ENCODE assay signal across 28 mouse cellular contexts in genomic region chr13:108289436-108289835, GRCm38 (mm10). TPM values are rescaled to one million over a fixed set of nuclear protein-coding genes. Genes with fewer than 3 reads are reported as not detected.
DNase-seq lines count a peak whose midpoint lies in the region; ATAC-seq and TF ChIP-seq lines count a peak whose summit lies in the region.
"Had no signal": no experiment of that assay in that cellular context is flagged by ENCODE, and none has a peak within 500 bp of the region (broad histone marks: within the 10 kb centered on the region; RNA-seq: fewer than 3 reads in every experiment).

No protein-coding gene starts in this region.

- dilution Hi-C loops in CH12.LX (cut with MboI; ENCODE audit: extremely low pct_ligation_motif_present, extremely low pct_unique_long_range_greater_than_20kb, low sequenced_read_pairs), result no loop called here

- H3K9ac ChIP-seq in CH12.LX (ENCODE audit: insufficient read depth, low read depth), result peak overlapping the region; percentile 28; the same call in 1 of the 2 replicates
- H3K9ac ChIP-seq: heart, embryonic 13.5 days; hindbrain, embryonic 14.5 days; kidney, embryonic 15.5 days; limb, embryonic 13.5 days; liver, embryonic 14.5 days; lung, embryonic 14.5 days; midbrain, embryonic 15.5 days; neural tube, embryonic 12.5 days; stomach, embryonic 15.5 days had no signal

- no peaks in the 10 kb centered on the region for H3K79me2 ChIP-seq in CH12.LX (replicated peaks; ENCODE audit: control insufficient read depth, extremely low read depth, insufficient read depth, poor library complexity, severe bottlenecking)

- H3K27ac ChIP-seq in CH12.LX (ENCODE audit: insufficient read depth, low read depth), result no peak overlapping the region
- H3K27ac ChIP-seq: heart, embryonic 13.5 days; hindbrain, embryonic 14.5 days; kidney, embryonic 15.5 days; left cerebral cortex, adult 2 months; limb, embryonic 13.5 days; liver, embryonic 14.5 days; midbrain, embryonic 15.5 days; neural tube, embryonic 12.5 days; stomach, embryonic 15.5 days had no signal

- peaks cover 60% of the 10 kb centered on the region for H3K4me1 ChIP-seq in megakaryocyte, embryonic 14.5 days
- H3K4me1 ChIP-seq in CH12.LX (ENCODE audit: control insufficient read depth in 1 of 2, insufficient read depth in 2 of 2), result peaks cover 0 to 13% of the 10 kb centered on the region in 2 experiments; a peak in 1 of 4 replicates
- H3K4me1 ChIP-seq: heart, embryonic 13.5 days; kidney, embryonic 15.5 days; limb, embryonic 13.5 days; midbrain, embryonic 15.5 days; neural tube, embryonic 12.5 days; stomach, embryonic 15.5 days had no signal

- no peak for TF ChIP-seq RAD21 in CH12.LX (IDR thresholded peaks at IDR 0.05; ENCODE audit: low read depth, low read length)

- peak overlapping the region; percentile 74 for H3K4me3 ChIP-seq in megakaryocyte, embryonic 14.5 days (replicated peaks)
- H3K4me3 ChIP-seq in CH12.LX (replicated peaks in 1 of 3; ENCODE audit: low read depth in 2 of 3, low read length in 2 of 3, poor library complexity in 1 of 3), result no peak overlapping the region
- H3K4me3 ChIP-seq: heart, embryonic 13.5 days; kidney, embryonic 15.5 days; left cerebral cortex, adult 2 months; limb, embryonic 13.5 days; midbrain, embryonic 15.5 days; neural tube, embryonic 12.5 days; stomach, embryonic 15.5 days had no signal

- H3K4me2 ChIP-seq in CH12.LX (ENCODE audit: insufficient read depth, low read depth, poor library complexity, severe bottlenecking), result peak overlapping the region; percentile 96
- H3K4me2 ChIP-seq: heart, embryonic 13.5 days; hindbrain, embryonic 14.5 days; kidney, embryonic 15.5 days; limb, embryonic 13.5 days; lung, embryonic 14.5 days; midbrain, embryonic 15.5 days; neural tube, embryonic 12.5 days; stomach, embryonic 15.5 days had no signal

- TF ChIP-seq CTCF in CH12.LX (conservative IDR thresholded peaks at IDR 0.05 in 1 of 2, IDR thresholded peaks at IDR 0.05 in 1 of 2; ENCODE audit: low read depth in 2 of 2, low read length in 2 of 2), result no peak

- peak; percentile 21 for DNase-seq in CH12.LX (ENCODE audit: extremely low read depth)
- peak; percentile 13 for DNase-seq in splenic B cell, adult 2 months (ENCODE audit: low read depth, low spot score)
- no peak for DNase-seq in layer of hippocampus, postnatal 14 days (ENCODE audit: low spot score in 2 of 2)
- DNase-seq in left cerebral cortex, postnatal 4 days, result no peak
- DNase-seq in urinary bladder, adult 2 months (ENCODE audit: low spot score), result no peak
- DNase-seq: adrenal gland, adult 8-10 months; B cell, adult 2 months; cerebellum, adult 2 months; cerebellum, postnatal 25 days; gastrocnemius, postnatal 10 days; heart, postnatal 10 days; kidney, adult 18-20 months; kidney, postnatal 25 days; lung, embryonic 14.5 days; lung, postnatal 14 days; right cerebral cortex, postnatal 4 days had no signal

- peaks cover 15% of the 10 kb centered on the region for H3K36me3 ChIP-seq in megakaryocyte, embryonic 14.5 days (replicated peaks; ENCODE audit: low read length)
- H3K36me3 ChIP-seq in CH12.LX (replicated peaks in 1 of 2; ENCODE audit: control insufficient read depth in 1 of 2, insufficient read depth in 1 of 2, low read length in 1 of 2), result no peaks in the 10 kb centered on the region
- no peaks in the 10 kb centered on the region for H3K36me3 ChIP-seq in splenic B cell, adult 2 months (ENCODE audit: control insufficient read depth, insufficient read depth, low read length, poor library complexity, severe bottlenecking)
- H3K36me3 ChIP-seq: heart, embryonic 13.5 days; kidney, embryonic 15.5 days; limb, embryonic 13.5 days; midbrain, embryonic 15.5 days; neural tube, embryonic 12.5 days; stomach, embryonic 15.5 days had no signal

- TF ChIP-seq POLR2A in CH12.LX (IDR thresholded peaks at IDR 0.05; ENCODE audit: low read depth, low read length), result no peak

- H3K9me3 ChIP-seq in megakaryocyte, embryonic 14.5 days, result no peaks in the 10 kb centered on the region
- no peaks in the 10 kb centered on the region for H3K9me3 ChIP-seq in CH12.LX (replicated peaks; ENCODE audit: low read length)
- H3K9me3 ChIP-seq: heart, embryonic 13.5 days; kidney, embryonic 15.5 days; limb, embryonic 13.5 days; midbrain, embryonic 15.5 days; neural tube, embryonic 12.5 days; stomach, embryonic 15.5 days had no signal

- intact Hi-C loops in left cerebral cortex, postnatal 4 days (cut with DNase I), result no loop called here

- ATAC-seq in megakaryocyte, adult 5-6 weeks (ENCODE audit: poor library complexity, severe bottlenecking), result no peak; the same call in 1 of the 2 replicates
- ATAC-seq in inflammation-experienced regulatory T-cells, adult 6 months, result peak; percentile 80
- ATAC-seq: midbrain, embryonic 15.5 days had no signal

- H3K27me3 ChIP-seq in megakaryocyte, embryonic 14.5 days (replicated peaks), result no peaks in the 10 kb centered on the region
- no peaks in the 10 kb centered on the region for H3K27me3 ChIP-seq in CH12.LX (replicated peaks)
- H3K27me3 ChIP-seq in splenic B cell, adult 2 months (ENCODE audit: control insufficient read depth, insufficient read depth, low read length, poor library complexity, severe bottlenecking), result no peaks in the 10 kb centered on the region
- H3K27me3 ChIP-seq: kidney, embryonic 15.5 days; limb, embryonic 13.5 days; midbrain, embryonic 15.5 days; neural tube, embryonic 12.5 days; stomach, embryonic 15.5 days had no signal

- in situ Hi-C loops in CH12.LX (cut with MboI; ENCODE audit: low pct_ligation_motif_present, low pct_unique_long_range_greater_than_20kb, low sequenced_read_pairs), result no loop called here

- no peak for TF ChIP-seq EP300 in CH12.LX (IDR thresholded peaks at IDR 0.05; ENCODE audit: low read length)

TF ChIP-seq in CH12.LX, 34 proteins besides CTCF, POLR2A, EP300 and RAD21:
- peak; percentile 26; the same call in 1 of the 2 replicates for TF ChIP-seq MEF2A (IDR thresholded peaks at IDR 0.05; ENCODE audit: borderline replicate concordance, low read depth, low read length)
- TF ChIP-seq ZNF384 (IDR thresholded peaks at IDR 0.05; ENCODE audit: low read depth, low read length), result no peak

RNA-seq across cellular contexts. Expression of gene Depdc1b, which starts 26.7 kb away (rescaled TPM):
- 0.65 and 4.7 TPM in 2 replicates for polyA plus RNA-seq in megakaryocyte, embryonic 14.5 days (2012; ENCODE audit: insufficient read depth, low replicate concordance)
- 38.3 and 42.7 TPM in 2 replicates for total RNA-seq in megakaryocyte, adult 5-6 weeks (2015)
- total RNA-seq in megakaryocyte, adult 5-6 weeks (2017), result 29.6 and 34.7 TPM in 2 replicates
- total RNA-seq in CH12.LX (2012; rRNA removed), result 11.1 and 12.8 TPM in 2 replicates
- total RNA-seq in CH12.LX (2014; rRNA removed), result 16.3 and 17.8 TPM in 2 replicates
- polyA plus RNA-seq in CH12.LX (2012; ENCODE audit: insufficient read length, low read depth), result 13.8 and 15.7 TPM in 2 replicates
- 10 to 100 TPM in 1 of 3 experiments, under 1 TPM in 2; 0.30 to 12.3 (median 0.53) TPM for polyA plus RNA-seq in inflammation-experienced regulatory T-cells, adult 6 months (2017; shearing (Covaris generic))
- total RNA-seq in layer of hippocampus, postnatal 14 days (2021), result 1 to 10 TPM; 1.8 TPM
- total RNA-seq in left cerebral cortex, postnatal 4 days (2021), result 1 to 10 TPM; 1.9 to 2.0 TPM
- 0.37 and 0.56 TPM in 2 replicates for polyA plus RNA-seq in urinary bladder, adult 2 months (2012; rRNA removed)

Comparison
In these comparisons a context has a peak if more than half of its experiments do, and no peak if none do; other contexts are left out.
1. DNase-seq: peak in CH12.LX (single experiment) and splenic B cell, adult 2 months (single experiment); none in layer of hippocampus, postnatal 14 days (0 of 2), left cerebral cortex, postnatal 4 days (single experiment) and urinary bladder, adult 2 months (single experiment).
2. RNA of gene Depdc1b, which starts 26.7 kb away (total RNA-seq): 29.6 to 42.7 TPM in megakaryocyte, adult 5-6 weeks and 11.1 to 17.8 TPM in CH12.LX; 1.9 to 2.0 TPM in left cerebral cortex, postnatal 4 days and 1.8 TPM in layer of hippocampus, postnatal 14 days; every median in the first group is over 4 times any median in the second.